Mouse (Mus musculus) frontal cortex, postnatal 14 days (tissue): ENCODE measurements around the gene Nit2.

Experiments
- DNase-seq, 2 experiments: peaks; one replicate each; pipeline ENCODE4 v3.0.0; 2022; ENCODE audit warnings: low spot score in 2 of 2

The Nit2 gene

DNA sequence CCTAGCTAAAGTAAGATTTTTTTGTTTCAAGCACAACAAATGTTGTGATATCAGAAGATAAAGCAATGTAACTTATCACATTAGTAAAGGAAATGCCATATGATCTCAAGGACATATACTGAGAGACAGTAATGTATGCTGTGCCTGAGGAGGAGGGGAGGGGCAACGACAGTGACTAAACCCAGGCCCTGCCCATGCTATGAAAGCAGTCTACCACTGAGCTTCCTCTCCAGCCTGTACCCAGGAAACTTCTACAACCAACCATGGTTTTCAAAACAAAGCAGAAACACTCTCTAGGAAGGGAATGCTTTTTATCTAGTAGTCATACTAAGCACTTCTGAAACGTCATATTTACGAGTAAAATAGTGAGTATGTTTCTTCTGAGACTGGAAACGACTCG, 4.3 kb downstream of the Nit2 start:
- DNase-seq, result no peak

DNA sequence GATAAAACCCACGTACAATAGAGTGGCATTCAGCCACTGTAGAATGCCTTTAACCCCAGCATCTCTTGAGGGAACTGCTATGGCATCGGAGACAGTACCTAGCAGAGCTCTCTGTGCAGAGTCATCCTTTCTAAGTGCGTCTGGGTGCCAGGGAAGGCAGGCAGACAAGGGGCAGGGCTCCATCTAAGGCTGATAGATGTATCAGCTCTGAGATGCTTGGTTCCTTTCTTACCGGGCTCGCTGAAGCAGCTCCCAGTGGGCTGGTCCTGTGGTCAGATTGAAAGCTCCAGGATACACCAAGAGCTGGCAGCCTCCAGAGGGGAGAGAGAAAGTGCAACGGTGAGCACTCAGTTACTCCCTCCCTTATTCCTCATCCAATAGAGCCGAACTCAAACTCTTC, 7.3 kb downstream of the Nit2 start:
- DNase-seq, result no peak

DNA sequence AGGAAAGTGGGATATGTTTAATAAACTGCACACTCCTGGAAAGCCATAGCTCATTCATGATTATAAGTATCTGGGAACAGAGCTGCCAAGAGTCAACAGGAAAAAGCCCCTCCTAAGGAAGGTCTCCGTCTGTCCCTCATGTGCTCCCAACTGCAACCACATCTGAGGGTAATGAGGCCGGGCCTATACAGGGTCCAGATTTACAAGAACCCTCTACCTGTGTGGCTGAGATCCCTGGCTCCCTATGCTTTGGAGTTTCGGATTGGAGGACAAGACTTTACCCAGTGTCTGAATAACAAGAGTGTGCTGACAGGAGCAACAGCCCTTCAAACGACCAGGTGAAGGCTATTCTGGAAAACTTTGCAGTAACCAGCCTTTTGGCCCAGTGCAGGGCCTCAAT, 9.4 kb downstream of the Nit2 start:
- DNase-seq, result no peak

DNA sequence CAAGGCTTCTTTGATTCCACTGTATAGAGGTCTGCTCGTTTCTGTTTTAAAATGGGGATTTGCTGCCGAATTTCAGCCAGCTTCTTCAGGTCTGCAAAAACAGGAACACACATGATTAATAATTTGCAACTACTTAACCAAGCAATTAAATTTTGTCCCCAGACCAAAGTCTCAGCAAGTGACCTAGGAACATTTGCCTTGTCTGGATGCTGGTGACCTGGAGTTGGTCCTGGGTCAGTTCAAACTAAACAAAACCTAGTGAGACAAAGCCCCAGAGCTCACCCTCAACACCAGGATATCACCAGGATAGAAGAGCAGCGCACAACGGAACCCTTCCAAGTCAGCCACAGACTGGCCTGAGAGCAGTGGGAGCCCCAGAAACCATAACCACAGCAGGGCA, 10.1 kb downstream of the Nit2 start:
- no peak for DNase-seq

DNA sequence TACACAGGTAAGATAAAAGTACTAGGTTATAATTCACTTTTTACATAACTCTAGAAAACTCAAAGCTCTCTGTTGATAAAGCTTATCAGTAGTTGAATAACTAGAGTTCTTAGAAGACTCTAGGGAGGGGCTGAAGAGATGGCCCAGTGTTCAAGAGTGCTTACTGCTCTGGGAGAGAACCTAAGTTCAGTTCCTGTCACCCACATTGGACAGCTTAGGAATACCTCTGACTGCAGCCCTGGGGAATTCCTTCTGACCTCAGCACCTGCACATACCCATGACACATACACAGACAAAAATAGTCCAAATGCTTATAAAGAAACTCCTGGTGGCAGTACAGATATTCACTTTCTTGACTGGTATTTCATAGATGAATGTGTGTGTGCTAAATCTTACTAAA, 11.2 kb downstream of the Nit2 start:
- DNase-seq, result no peak

DNA sequence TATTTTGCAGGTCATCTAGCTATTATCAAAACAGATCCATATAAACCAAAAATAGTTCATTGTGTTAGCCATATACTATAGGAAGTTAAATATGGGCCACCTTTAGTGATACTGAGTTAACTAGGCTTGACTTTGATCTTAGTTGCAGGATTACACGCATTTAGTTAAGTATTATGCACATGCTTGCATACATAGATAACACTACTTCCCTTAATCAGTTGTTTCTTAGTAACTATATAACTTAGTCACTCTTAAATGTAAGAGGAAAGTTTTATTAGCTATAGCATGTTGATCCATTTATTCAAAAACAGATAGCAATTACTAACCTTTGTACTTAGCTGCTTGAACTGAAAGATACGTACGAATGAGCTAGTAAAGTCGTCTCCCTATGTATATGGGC, 15.7 kb downstream of the Nit2 start:
- no peak for DNase-seq

DNA sequence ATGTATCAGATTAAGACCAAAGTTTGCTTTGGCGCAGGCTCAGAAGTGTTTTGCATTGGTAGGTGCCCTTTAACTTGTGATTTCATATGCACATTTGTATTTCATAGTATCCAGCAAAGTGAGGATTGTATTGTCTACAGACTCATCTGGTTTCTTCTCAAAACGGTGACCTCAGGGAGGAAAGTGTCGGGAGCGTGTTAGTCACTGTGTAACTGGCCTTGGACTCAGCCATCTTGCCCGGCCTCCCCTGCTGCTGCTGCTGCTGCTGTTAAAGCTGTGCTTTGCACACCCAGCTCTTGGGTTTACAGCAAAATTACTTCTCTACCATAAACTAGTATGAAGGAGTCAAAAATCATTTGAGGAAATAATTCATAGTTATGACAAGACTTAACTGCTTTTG, 22.4 kb downstream of the Nit2 start:
- no peak for DNase-seq

DNA sequence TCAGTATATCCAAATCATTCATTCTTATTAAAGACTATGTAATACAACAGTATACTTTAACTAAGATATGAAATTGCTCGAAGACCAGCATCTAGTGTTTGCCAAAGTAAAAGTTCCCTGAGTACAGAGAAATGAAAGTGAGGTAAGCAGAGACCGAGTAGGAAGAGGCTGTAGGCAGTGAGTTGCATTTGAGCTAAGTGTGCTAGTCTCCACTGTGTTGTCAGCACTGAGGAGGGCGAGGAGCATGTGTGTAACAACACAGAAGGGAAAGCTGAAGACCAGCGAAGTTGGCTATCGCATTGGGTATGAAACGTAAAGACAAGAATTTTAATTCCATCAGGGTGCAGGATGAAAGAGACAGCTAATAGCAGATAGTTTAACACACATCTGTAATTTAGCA, 33.5 kb downstream of the Nit2 start:
- no peak for DNase-seq

DNA sequence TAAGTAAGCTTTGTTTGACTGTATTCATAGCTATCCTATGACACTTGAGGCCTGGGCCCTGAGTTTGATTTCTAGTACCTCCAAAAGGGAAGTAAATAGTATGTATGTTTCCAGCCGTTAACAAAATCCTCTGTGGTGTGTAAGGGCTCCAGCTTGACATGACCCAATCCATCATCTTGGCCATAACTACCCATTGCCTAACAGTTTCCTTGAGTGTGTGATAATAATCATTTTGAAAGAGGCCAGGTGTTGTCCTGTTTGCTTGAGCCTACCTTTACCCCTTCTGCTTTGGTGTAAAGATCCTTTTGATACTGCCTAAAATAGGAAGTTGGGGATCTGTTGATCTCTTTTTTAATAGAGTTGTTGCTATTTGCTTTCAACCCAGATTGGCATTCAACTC, 34.8 kb downstream of the Nit2 start:
- no peak for DNase-seq

DNA sequence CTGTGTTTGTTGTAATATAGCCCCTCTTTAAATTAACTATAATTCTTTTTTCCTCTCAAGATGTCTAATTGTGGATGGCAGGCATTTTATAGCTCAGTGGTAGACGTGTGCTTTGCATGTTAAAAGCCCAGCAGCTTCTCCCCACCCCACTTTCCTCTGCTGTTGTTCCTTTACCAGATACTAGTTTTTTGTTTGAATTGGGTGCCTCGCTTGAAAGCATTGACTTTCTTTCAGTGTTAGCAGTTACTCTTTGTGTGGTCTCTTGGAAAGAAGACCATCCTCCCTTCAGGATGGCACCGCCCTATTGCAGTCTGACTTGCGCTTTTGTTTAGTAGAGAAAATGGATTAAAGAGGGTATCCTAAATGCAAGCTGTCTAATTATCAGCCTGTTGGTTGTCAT, 35.6 kb downstream of the Nit2 start:
- no peak for DNase-seq

DNA sequence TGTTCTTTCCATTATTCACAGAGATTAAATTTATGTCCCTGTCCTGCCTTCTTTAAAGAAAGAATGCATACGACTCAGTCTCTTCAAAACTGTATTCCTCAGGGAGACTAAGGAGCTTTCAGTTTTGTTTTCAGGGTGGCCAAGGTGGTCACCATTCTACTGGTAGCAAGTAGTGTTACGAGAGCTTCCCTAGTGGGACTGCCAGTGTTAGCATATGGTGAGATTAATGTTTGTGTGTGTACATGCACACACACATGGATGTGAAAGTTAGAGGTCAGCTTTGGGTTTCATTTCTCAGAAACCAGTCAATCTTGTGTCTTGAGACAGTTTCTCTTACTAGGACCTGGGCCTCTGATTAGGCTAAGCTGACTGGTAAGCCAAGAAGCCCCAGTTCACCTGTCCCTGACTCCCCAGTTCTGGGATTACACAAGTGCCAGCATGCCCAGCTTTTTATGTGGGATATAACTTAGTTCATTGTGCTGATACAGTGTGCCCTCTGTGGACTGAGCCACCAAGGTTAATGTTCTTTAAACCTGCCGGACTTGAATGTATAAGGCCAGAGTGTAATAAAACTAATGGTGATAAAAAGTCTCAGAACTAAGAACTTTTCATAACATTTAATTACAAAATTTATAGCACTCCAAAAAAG, 36.3 kb downstream of the Nit2 start:
- no peak for DNase-seq

DNA sequence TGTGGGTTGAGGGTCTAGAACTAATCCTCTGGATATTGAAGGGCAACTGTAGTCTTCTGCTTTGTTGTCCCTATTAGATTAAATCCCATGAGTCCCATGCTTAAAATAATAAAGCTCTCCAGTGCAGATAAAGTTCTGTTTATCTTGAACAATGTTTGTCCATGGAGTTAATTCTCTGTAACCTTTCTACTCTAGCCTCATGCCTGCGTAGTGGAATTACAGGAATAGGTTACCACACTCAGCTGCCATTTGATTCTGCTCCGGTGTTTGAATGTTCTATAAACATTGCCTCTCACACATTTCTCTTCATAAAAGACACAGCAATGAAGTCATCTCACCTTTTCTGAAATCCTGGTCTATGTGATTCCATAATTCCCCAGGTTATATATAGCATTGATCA, 39.3 kb downstream of the Nit2 start:
- DNase-seq, result no peak

DNA sequence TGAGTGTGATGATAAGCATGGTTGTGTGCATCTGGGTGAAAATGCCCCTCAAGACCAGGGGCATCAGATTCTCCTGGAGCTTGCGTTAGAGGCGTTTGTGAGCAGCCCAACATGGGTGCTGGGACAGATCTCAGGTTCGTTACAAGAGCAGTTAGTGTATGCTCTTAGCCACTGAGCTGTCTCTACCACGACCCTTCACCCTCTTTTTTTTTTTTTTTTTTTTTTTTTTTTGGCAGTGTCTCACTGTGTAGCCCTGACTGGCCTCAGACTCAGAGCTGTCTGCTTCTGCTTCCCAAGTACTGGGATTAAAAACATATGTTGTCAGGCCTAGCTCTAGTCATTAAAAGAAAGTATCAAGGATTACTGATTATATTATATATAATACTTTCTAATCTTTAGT, 40.9 kb downstream of the Nit2 start:
- DNase-seq, result no peak

DNA sequence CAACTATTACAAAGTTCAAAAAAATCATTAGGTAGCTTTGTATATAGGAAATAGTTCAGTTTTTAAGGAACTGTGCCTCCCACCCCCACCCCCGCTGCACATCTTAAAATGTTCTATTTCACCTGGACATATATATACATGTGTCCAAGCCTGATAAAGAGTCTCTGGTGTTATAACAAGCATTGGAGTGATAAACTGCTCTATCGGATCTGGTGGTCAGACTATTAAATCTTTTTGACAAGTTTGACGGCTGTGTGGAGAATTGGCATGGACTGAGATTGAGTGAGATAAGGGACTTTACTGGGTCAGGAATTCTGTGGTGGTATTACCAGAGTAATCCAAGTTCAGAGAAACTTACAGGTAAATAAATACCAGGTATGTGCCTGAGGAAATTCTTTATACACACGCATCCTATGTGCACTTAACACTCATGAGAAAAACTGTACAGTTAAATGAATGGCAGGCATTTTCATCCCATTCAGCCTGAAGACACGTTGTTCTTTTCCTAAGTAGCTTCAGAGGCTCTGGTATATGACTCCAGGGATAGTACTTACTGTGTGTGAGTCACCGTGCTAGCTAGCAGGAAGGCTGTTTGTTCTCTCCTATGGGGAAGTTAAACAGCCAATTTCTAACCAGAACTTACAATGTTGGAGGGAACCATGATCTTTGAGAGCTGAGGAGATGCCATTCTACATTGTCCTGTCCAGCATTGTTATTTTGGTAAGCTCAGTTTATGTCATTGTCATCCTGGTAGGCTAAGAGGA, 44.3 kb downstream of the Nit2 start:
- DNase-seq, result no peak

DNA sequence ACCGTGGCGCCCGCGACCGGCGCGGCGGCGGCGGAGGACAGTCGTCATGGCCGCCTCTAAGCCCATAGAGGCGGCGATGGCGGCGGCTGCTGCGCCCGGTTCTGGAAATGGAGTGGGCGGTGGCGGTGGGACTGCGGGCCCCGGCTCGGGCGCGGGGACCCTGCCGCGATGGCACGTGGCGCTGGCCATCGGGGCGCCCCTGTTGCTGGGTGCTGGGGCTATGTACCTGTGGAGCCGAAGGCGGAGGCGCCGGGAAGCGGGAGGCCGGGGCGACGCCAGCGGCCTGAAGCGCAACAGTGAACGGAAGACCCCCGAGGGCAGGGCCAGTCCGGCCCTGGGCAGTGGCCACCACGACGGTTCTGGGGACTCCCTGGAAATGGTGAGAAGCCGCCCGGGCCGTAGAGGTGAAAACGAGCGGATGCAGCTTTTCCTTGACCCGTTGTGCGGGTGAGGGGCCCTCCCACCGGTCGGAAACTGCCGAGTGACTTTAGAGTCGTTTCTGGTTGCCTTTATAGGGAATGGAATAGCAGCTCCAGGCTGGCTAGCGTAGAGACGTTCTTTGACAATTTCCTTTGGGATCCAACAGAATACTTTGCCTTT, 45.2 kb downstream of the Nit2 start:
- DNase-seq, result no peak

DNA sequence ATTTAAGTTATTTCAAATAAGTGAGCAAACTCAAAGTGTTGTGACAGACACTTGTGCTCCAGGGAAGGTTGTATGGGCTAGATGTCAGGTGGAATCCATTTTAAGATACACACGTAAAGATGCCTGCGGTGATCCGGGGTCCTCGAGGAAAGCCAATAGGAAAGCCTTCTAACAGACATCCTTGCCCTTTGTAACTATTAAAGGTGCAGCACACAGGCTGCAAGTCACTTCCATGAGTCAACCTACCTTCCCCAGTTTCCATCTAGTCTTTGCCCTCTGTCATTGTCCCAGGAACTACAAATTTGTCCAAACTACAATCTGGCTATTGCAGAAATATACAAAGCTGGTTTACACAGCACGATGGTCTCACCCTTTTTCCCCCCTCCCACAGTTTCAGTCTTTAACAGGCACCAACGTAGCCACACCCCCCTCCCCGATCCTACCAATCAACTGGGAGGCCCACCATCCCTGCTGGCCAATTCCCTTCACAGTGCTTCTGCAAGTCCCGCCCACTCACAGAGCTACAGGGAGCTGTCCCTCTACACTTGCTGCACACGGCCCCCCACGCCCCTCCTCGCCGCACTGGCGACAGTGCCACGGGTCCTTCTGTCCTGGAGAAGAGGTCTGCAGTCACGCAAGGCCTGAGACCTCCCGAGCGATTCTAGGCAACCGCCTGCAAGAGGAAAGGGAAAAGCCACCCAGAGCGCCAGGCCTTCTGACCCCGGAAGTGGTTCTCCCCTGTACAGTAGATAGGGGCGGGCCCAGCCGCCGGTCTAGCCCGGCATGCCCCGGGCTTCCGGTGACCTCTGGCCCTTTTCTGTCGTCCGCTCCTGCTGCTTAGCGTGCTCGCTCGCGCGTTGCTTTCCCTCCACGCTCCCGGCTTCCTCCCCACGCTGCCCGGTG, 46.0 kb downstream of the Nit2 start, which contains the start of gene Tomm70a:
Gene Tomm70a, plus strand, starts transcription at position 791 of the 903 bp plus-strand sequence.
- DNase-seq, result peak; percentile 92 to 94

DNA sequence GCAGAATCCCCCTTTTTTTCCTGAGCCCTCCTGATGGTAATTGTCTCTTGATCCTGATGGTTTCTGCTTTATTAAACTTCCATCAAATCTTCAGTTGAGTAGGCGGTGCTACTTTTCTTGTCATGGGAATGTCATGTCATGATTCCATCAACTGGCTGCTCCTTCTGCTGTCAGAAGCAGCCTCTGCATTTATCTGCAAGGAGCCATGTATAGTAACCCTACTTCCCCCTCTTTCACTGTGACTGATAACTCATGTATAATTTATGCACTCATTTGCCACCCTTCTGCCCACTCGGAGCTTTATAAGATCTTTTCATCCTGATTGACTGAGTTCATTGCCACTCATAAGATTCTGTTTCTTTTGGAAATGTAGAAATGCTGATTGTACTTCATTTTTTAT, 49.6 kb downstream of the Nit2 start:
- no peak for DNase-seq

DNA sequence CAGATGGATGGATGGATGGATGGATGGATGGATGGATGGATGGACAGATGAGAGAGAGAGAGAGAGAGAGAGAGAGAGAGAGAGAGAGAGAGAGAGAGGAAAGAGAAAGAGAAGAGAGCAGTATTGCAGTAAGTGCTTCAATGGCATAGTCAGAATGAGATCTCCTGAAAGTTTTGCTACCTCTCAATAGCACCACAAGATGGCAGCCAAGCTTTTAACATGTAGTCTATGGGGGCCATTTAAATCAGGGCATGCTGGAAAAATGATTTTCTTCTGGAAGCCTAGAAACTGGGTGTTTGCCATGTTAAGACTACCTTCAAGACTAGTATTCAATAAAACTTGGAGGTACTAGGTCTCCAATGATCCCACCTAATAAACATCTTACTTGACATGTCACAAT, 51.1 kb downstream of the Nit2 start:
- no peak for DNase-seq
